Mouse (Mus musculus): ENCODE measurements around the gene Lrtm1.

The Lrtm1 gene

DNA sequence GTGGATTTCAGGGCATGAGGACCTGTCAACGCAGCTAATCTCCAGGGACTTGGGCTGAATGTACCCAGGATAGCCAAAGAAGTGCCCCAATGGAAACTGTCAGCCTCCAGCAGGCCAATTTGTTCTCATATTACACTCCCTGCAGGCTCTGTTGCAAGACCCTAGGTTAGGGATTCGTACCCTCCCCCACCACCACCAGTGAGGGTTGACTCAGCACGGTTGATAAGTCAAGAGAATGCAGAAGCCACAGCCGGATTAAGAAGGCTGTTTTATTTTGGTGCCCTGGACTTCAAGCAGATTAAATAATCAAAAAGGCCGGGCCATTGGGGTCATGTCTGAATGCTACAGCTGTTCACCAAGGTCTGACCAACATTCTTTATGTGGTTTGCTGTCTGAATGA lies at the start of gene Lrtm1:
Gene Lrtm1, plus strand, starts transcription at position 326 of the 400 bp plus-strand sequence.
- DNase-seq (ENCODE audit: low spot score): no peak

DNA sequence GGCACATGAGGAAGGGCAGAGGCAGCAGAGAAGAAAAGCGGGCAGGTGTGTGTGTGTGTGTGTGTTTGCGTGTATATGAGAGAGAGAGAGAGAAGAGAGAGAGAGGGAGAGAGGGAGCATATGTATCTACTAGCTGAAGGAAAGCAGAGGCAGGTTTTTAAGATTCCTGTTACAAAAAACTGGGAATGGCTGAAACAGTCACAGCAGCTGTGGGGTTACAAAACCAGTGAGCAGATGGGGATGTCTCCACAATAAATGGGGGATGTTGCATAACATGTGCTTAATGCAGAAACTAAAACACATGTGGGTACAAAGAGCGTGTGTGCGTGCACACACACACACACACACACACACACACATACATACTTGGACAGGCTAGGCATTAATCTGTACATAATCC lies 48.8 kb upstream of the Lrtm1 start:
- peak; percentile 44 for DNase-seq (ENCODE audit: low spot score)

DNA sequence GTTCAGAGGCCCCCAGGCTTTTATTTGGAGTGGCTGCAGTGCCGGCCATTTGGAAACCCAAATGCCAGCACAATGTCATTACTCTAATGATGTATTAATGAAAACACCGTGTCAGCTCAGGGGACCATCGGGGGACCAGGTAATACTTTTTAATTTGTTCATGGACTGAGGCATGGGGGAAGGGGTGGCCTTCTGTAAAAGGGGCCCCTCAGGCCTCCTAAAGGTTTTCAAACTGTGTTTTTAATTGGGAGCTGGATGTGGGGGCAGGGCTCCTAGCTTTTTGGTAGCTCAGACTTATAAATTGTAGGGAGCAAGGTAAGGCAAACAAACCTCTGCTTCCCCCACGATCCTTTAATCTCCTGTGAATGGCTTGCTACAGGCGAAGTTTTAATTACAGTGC lies 45.4 kb upstream of the Lrtm1 start:
- DNase-seq (ENCODE audit: low spot score): no peak

DNA sequence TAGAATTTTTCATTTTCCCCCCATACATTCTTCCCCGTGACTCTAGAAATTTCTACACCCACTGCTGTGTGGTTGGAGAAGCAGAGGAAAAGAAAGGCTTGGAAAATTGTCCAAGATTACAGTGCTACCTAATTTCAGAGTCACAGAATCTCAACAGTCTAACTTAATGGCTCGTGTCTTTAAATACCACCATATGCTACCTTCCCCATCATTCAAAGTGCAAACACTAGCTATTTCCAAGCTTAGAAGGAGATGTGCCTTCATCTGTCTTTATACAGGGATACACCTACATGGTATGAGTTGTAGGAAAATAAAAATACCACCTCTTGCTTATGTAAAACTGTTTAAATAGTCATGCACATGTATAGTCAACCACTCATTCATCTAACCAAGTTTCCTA lies 38.8 kb upstream of the Lrtm1 start:
- DNase-seq (ENCODE audit: low spot score): no peak

DNA sequence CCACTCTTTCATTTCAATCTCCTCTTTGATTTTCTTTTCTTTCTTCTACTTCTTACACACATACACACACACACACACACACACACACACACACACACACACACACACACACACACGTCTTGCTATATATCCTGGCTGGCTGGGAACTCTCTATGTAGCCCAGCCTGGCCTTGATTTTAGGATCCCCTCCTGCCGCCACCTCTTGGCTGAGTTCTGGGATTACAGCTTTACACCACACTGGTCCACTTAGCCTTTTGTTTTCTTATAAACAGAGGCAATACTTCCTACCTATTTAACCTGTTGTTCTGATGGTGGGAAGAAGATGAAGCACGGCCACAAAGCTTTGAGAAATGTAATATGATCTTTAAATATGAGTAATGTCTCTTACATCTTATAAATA lies 37.5 kb upstream of the Lrtm1 start:
- DNase-seq (ENCODE audit: low spot score): no peak

DNA sequence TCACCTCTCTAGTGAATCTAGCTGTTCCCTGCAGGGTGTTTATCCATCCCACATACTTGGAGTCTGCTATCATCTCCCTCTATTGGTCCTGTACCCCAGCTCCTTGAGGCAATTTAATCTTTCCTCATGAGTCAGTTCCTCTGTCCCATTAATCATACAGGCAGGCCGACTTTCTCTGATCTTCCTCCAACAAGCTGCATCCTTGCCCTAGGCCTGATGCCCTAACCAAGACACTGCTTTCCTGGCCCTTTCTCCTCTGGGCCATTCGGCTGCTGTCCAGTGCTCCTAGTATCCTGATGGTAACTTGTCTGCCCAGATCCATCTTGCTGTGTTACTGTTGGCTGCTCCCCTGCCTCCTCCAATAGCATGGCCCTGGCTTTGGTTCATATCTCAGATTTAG lies 33.7 kb upstream of the Lrtm1 start:
- DNase-seq (ENCODE audit: low spot score): no peak

DNA sequence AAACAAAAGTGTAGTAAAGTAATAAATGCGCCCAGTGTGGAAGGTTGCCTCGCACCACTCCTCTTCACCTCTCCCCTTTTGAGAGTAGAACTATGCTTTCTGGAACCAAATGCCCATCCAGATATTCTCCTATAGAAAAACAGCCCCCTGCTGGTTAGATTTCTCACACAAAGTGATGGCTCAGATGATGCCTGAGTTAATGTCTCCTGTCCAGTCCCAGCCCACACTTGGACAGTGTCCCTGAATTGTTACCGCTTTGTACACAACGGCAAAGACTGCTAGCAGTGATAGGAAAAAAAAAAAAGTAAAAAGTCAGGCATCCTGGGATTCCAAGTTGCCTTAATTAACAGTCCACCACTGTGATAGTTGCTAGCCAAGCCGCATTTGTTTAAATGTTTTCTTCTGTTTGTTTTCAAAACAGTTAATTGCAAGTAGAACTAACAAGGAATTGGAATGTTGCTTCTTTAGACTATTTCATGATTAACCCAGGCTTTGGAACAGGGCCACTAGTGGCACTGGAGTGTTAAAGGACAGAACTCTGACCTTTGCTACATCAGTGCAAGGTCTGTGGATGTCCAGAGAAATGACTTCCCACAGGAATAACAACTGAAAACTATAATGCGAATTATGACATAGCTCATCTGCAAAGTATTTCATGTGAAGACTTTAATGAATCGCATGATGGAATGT lies 29.7 kb upstream of the Lrtm1 start:
- DNase-seq (ENCODE audit: low spot score): no peak

DNA sequence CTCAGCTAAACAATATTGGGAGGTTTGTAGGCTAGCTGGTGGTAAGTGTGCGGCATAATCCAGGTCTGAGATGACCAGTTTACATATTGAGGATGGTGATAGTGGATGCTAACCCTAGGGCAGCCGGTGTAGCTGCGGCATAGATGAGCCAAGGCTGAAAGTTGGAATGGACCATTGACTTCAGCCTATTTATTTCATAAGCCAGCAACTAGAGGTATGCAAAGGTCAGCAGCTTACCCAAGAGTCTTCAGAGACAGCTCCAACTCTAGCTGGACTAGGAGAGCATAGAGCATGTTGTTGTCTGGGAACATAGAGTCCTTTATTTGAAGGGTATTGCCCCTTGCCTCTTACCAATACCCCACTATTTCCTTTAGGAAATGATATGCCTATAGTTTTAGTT lies 21.4 kb upstream of the Lrtm1 start:
- DNase-seq (ENCODE audit: low spot score): no peak

DNA sequence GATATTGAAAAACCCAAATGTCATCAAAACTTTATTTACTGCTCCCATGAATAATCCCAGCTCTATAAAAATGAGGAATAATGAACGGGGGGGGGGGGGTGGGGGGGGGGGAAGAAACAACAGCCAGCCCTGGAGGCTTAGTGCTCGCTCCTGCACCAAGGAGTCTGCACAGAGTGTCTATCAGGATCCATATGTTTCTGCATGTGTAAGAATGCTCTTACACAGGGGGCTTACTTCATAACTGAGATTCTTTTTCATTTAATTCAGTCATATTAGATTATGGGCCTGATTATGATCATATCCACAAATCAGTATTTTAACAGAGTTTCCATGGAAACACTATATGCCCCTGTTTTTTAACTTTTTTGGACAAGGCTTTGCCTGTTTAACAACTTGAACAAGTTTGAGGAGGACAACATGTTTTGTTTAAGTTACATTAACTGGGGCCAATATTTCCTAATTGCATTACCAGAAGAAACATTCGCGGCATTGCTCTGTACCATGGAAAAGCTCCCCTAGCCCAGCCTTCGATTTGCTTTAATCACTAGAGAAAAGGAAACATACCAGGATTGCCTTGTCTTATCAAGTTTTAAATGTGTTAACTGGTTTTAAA lies 12.7 kb upstream of the Lrtm1 start:
- DNase-seq (ENCODE audit: low spot score): no peak

DNA sequence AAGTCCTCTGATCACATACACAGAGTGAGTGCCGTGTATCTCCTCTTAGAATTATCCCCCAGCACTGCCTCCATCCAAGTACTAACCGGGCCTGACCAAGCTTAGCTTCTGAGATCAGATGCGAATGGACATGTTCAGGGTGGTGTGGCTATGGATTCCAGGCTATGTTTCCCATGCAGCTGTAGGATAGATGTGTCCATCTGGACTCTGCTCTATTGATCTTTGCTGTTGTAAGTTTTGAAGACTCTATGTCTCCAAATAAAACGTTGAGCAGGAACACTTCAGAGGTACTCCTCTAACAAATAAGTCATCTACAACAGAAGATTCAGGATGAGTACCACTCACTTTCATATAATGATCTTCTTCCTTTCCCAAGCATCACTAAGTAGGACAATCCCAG lies 8.4 kb upstream of the Lrtm1 start:
- no peak for DNase-seq (ENCODE audit: low spot score)

DNA sequence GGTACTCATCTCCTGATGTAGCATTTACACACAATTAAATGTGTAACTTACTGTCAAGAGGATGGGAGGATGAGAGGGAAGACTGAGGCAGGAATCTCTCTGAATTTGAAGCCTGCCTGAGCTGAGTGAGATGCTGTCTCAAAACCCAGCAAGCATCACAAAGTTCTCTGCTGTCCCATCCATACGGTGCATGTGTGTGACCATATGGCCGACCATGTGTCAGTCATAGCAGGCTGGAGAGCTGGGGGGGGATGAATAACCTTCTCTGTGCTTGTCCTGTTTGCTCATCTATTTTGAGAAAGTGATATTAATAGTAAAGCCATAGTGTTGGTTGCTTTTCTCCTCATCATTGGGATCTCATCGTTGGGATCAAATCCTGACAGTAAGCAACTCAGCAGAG lies 4.8 kb upstream of the Lrtm1 start:
- DNase-seq (ENCODE audit: low spot score): no peak

DNA sequence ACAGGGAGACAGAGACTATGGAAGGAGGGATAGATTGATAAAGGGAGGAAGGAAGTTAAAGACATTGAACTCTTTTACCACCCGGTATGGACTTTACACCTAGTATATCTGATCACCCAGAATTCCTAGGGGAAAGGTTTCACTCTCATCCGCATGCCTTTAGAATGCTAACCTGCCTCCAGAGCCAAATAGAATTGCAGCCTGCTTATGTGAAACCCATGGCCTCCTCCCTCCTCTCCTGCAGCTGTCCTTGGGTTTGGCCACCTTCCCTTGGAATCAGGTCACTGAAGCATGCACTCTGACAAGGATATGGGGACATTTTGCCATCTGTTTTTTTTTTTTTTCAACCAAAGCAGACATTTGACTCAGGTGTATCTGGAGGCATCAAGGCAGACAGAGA lies 3.3 kb upstream of the Lrtm1 start:
- DNase-seq (ENCODE audit: low spot score): no peak

DNA sequence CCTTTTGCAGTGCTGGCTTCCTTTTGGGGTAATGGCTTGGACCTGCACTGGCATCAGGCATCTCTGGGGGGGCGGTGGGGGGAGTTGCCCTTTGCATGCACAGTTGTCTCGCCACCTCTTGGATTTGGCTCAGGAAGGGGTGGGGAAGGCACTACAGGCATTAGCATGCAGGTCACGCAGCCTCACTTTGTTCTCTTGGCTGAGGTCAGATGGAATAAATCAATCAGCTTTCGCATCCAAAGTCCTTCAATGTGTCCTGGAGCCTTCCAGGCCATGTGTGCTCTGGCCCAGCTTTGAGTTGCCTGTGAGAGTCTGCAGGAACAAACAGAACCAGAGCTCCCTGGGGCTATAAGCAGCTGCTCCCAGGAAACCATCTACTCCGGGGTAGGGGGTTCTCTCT lies 2.1 kb upstream of the Lrtm1 start:
- no peak for DNase-seq (ENCODE audit: low spot score)

DNA sequence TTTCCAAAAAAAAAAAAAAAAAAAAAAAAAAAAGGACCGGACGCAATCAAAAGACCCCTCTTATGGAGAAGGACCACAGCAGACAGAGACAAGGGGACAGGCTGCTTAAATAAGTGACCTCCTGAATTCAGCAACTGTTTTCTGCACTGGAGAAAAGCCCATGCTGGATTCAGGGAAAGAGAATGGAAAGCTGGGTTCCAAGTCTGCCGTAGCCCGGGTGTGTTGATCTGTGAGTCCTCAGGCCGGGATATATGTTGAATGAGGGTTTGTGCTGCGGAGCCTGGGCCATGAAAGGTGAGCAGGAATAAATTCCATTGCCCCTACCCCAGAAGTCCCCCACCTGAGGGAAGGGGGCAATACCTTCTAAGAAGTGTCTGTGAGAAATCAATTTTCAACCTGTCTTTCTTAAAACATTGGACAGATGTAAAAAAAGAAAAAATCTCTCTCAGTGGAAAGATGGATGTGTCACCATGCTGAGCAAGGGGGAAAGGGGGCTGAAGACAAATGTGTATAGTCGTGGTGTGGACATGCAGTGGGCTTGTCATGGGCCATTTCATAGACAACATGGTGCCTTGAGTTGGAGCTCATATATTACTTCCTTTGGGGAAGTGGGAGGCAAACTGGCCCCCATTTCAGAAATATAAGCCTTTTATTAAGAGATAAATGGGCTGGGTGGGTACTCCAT lies 450 bp downstream of the Lrtm1 start:
- no peak for DNase-seq (ENCODE audit: low spot score)

DNA sequence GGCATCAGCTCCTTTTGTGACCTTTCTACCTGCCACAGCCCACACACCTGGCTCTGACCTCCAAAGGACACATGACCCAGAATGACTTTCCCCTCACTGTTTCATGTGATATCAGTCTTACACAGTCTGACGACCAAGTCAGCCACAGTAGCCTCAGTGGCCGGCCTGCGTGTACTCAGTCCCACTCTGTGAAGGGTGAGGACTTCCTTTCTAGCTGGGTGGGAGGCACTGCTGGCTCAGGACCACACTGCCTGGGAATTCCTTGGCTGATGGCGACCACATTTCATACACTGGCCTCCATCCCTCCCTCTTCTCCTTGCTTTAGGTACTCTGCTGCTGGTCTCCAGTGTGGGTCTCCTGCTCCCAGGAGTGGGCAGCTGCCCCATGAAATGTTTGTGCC lies 3.3 kb downstream of the Lrtm1 start:
- no peak for DNase-seq (ENCODE audit: low spot score)

DNA sequence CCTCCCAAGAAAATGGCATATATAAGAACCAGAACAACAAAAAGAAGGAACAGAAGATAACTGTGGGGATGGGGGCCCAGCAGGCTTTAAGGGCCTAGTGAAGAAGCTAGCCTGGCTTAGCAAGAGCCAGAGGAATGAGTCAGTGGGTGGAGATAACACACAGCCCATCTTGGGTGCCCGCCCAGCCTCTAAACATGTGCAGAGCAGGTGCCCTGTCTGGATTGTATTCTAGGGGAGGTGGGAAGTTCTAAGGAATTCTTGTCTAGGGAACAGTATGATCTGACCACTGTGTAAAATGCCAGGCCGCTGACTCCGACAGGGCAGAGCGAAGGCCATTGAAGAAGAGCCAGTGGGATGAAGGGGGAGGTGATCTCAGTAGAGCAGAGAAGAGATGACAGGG lies 5.2 kb downstream of the Lrtm1 start:
- DNase-seq (ENCODE audit: low spot score): no peak

DNA sequence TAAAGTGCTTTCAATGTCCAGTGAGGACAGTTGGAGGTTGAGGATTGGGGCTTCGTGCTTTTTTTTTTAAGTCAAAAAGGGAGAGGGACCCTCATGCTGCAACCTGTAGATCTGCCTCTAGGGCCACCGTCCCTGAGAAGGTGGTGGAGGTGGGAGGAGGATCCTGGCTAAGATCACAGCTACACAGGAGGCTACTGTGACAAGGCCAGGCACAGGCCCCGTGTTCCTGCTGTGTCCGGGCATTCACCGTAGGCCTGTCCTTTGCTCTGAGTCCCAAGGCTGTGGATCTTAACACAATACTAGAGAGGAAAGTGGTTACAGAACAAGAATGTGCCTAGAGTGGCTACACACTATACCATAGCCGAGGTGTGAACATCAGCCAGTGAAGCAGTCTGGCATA lies 7.3 kb downstream of the Lrtm1 start:
- no peak for DNase-seq (ENCODE audit: low spot score)

DNA sequence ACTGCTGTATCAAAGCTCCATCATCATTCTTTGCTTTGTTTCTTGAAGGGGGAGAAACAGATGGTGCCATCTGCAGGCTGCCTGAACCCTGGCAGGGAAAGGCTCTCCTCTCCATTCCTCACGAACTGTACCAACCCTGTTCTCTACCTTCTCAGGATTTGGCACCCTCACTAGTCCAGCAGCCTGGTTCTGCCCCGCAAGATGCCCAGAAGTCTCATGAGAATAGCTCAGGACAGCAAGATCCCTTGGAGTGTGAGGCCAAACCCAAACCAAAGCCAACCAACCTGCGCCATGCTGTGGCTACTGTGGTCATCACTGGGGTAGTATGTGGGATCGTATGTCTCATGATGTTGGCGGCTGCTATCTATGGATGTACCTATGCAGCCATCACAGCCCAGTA lies 9.3 kb downstream of the Lrtm1 start:
- DNase-seq (ENCODE audit: low spot score): no peak

DNA sequence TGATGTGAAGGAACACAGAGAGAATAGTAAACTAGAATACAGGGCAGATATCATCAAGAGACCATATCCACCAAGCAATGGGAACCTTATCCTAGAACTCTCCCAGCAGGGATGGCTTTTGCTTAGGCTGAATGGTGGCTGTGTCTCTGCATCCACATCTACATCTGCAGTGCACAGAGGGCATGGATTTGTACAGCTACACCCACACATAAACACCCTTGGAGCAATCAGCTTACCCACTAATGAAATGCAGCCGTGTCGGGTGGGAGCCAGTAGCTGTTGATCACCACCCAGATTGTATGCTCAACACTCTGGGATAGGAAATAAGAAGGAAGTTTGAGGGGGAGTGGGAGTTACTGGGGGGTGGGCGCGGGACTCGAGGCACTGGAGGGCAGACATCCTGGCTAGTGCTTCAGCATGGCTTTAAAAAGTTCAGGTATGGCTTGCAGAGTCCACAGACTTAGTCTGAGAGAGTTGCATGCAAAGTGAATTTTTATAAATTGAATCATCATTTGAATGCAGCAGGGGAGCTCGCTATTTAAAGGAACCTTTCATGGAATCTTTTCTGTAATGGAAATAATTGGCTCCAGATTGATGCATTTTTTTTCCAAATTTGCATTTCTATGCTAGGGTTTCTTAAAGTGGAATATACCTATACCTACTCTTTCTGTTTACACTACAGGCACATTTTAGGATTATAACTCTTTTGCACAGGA lies 10.5 kb downstream of the Lrtm1 start:
- DNase-seq (ENCODE audit: low spot score): no peak

DNA sequence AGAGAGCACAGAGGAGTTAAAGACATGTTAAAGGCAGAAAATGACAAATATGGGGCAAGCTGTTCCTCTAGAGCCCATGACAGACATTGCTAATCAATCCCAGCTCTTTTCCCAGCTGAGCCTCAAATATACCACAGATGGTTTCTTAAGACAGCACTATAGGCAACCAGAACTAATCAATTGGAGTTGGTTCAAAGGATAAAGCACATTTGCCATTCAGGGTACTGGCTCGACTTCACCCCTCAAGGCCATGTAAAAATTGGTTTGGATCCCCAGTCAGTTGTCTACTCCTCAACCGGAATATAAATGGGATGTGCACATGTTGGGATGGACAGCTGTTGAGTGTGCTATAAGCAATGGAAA lies 11.1 kb downstream of the Lrtm1 start:
- no peak for DNase-seq (ENCODE audit: low spot score)

DNA sequence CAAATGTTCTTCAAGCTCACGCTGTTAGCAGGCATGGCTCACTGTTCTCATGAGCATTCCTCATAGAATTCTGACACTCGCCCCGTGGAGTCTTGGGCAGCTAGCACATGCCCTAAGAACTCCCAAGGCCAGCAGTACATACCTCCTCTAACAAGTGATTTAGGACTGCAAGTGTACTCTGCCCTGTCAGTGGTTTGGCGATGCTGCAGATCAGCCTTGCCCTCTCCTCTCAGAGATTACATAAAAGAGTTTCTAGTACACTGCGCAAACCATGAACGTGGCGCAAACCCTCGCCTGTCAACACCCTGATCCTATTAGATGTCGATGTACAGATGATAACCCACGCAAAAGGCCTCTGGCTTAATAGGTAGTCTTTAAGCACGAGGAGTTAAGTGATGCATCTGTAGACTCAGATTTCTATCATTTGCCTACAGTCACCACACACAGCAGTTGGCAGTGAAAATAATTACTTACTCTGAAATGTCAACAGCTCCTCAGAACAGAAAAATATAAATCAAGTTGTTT lies 11.9 kb downstream of the Lrtm1 start:
- no peak for DNase-seq (ENCODE audit: low spot score)

DNA sequence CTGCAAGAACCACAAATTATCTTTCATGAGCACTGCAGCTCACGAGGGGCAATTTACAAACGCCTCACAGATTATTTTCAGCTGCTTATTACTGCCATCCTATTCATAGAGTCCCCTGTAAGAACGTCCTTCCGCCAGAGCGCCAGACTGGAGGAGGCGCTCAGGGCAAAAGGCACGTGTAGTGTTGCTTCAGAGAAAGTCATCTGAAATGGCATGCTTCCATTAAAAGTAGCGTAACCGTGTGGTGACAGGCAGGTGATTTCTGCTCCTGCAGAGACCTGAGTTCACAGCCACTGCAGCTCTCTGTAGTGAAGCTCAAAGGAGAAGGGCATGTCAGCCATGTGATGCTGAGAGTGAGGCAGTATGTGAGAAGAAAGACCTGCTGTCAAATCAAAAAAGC lies 12.5 kb downstream of the Lrtm1 start:
- DNase-seq (ENCODE audit: low spot score): no peak

DNA sequence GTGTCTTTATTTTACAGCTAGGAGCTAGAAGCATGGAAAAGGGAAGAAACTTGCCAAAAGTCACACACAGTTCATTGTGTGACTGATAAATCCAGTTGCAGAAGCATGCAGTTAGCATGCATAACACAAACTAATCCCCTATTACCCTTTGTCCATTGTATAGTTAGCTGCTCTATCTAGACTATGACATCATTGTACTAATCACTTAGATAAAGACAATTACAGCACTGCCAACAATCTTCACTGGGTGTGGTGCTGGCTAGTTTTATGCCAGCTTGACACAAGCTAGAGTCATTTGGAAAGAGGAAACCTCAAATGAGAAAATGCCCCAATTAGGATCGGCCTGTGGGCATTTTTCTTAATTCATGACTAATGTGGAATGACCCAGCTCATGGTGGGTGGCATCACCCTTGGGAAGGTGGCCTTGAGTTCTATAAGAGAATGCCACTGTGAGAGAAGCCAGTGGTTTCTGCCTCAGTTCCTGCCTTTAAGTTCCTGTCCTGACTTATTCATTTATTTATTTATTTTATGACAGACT lies 13.9 kb downstream of the Lrtm1 start:
- no peak for DNase-seq (ENCODE audit: low spot score)

All from layer of hippocampus, adult 9-10 months (tissue).